Mouse (Mus musculus): ENCODE results near the gene 2310039H08Rik. TPM values are rescaled to one million over a fixed set of nuclear protein-coding genes. Genes with fewer than 3 reads are reported as not detected.
"Not testable (repeated sequence)": the region's sequence is repeated elsewhere in the genome, so short reads cannot be mapped to it uniquely, and the experiment has no call there.

Gene 2310039H08Rik
- polyA plus RNA-seq, 1 experiment from 2014 or later, result 75.6 TPM

- no peak overlapping the region for H3K4me3 ChIP-seq (replicated peaks)
- no peak overlapping the region for H3K4me2 ChIP-seq
- no peak overlapping the region for H3K9ac ChIP-seq
- H3K36me3 ChIP-seq, result peaks cover 59% of the 10 kb centered on the region
- H3K9me3 ChIP-seq (replicated peaks), result no peaks in the 10 kb centered on the region
- no peak overlapping the region for H3K27ac ChIP-seq
- H3K27me3 ChIP-seq, result no peaks in the 10 kb centered on the region
- no peak for ATAC-seq (replicated peaks; ENCODE audit: low FRiP score)
- 92% methylated on average over 6 of the region's 6 CpGs for WGBS
- no peaks in the 10 kb centered on the region for H3K4me1 ChIP-seq
These were observed 31.1 kb upstream of the 2310039H08Rik start for GRCm38 (mm10) chr17:46741305-46741704.

- Histone ChIP-seq H3K9me3 (replicated peaks) (no peaks in the 10 kb centered on the region), H3K36me3 (peaks cover 63% of the 10 kb centered on the region), H3K27me3 (no peaks in the 10 kb centered on the region), H3K4me3 (replicated peaks) (no peak overlapping the region), H3K4me1 (no peaks in the 10 kb centered on the region), H3K9ac (no peak overlapping the region), H3K27ac (no peak overlapping the region), H3K4me2 (no peak overlapping the region)
- ATAC-seq (replicated peaks; ENCODE audit: low FRiP score), result no peak
- WGBS, result 86% methylated on average over 9 of the region's 9 CpGs
These were observed 29.4 kb upstream of the 2310039H08Rik start for GRCm38 (mm10) chr17:46742986-46743385.

GRCm38 (mm10) chr17:46745506-46745905, 26.9 kb upstream of the 2310039H08Rik start:
- Histone ChIP-seq H3K4me1 (peaks cover 4% of the 10 kb centered on the region), H3K4me2 (no peak overlapping the region), H3K27me3 (no peaks in the 10 kb centered on the region), H3K4me3 (replicated peaks) (no peak overlapping the region), H3K9ac (no peak overlapping the region), H3K27ac (no peak overlapping the region), H3K9me3 (replicated peaks) (no peaks in the 10 kb centered on the region), H3K36me3 (peaks cover 66% of the 10 kb centered on the region)
- WGBS, result 95% methylated on average over 2 of the region's 2 CpGs
- ATAC-seq (replicated peaks; ENCODE audit: low FRiP score), result no peak

GRCm38 (mm10) chr17:46747234-46747633, 25.2 kb upstream of the 2310039H08Rik start:
- Histone ChIP-seq H3K27ac (no peak overlapping the region), H3K4me2 (no peak overlapping the region), H3K4me3 (replicated peaks) (no peak overlapping the region), H3K9ac (no peak overlapping the region), H3K4me1 (peaks cover 14% of the 10 kb centered on the region), H3K9me3 (replicated peaks) (no peaks in the 10 kb centered on the region), H3K27me3 (no peaks in the 10 kb centered on the region), H3K36me3 (peaks cover 56% of the 10 kb centered on the region)
- ATAC-seq (replicated peaks; ENCODE audit: low FRiP score), result no peak
- 87% methylated on average over 8 of the region's 8 CpGs for WGBS

- H3K9ac ChIP-seq, result no peak overlapping the region
- no peaks in the 10 kb centered on the region for H3K27me3 ChIP-seq
- no peaks in the 10 kb centered on the region for H3K9me3 ChIP-seq (replicated peaks)
- H3K4me3 ChIP-seq (replicated peaks), result no peak overlapping the region
- no peak for ATAC-seq (replicated peaks; ENCODE audit: low FRiP score)
- H3K27ac ChIP-seq, result no peak overlapping the region
- WGBS, result 98% methylated on average over 2 of the region's 2 CpGs
- H3K36me3 ChIP-seq, result peaks cover 50% of the 10 kb centered on the region
- peaks cover 19% of the 10 kb centered on the region for H3K4me1 ChIP-seq
- H3K4me2 ChIP-seq, result no peak overlapping the region
These were observed 24.6 kb upstream of the 2310039H08Rik start for GRCm38 (mm10) chr17:46747806-46748205.

GRCm38 (mm10) chr17:46749282-46749681, 23.2 kb upstream of the 2310039H08Rik start:
- H3K4me1 ChIP-seq, result peaks cover 19% of the 10 kb centered on the region
- WGBS, result 87% methylated on average over 5 of the region's 5 CpGs
- no peaks in the 10 kb centered on the region for H3K27me3 ChIP-seq
- H3K4me2 ChIP-seq, result no peak overlapping the region
- H3K9ac ChIP-seq, result no peak overlapping the region
- H3K36me3 ChIP-seq, result peaks cover 35% of the 10 kb centered on the region
- H3K9me3 ChIP-seq (replicated peaks), result no peaks in the 10 kb centered on the region
- no peak for ATAC-seq (replicated peaks; ENCODE audit: low FRiP score)
- H3K27ac ChIP-seq, result no peak overlapping the region
- H3K4me3 ChIP-seq (replicated peaks), result no peak overlapping the region

GRCm38 (mm10) chr17:46750580-46750979, 21.9 kb upstream of the 2310039H08Rik start:
- H3K27ac ChIP-seq, result peak overlapping the region; percentile 95; the same call in 1 of the 2 replicates
- peaks cover 19% of the 10 kb centered on the region for H3K4me1 ChIP-seq
- H3K4me2 ChIP-seq, result peak overlapping the region; percentile 80
- ATAC-seq (replicated peaks; ENCODE audit: low FRiP score), result no peak
- 86% methylated on average over 4 of the region's 4 CpGs for WGBS
- H3K36me3 ChIP-seq, result peaks cover 25% of the 10 kb centered on the region
- H3K9me3 ChIP-seq (replicated peaks), result no peaks in the 10 kb centered on the region
- H3K27me3 ChIP-seq, result no peaks in the 10 kb centered on the region
- peak overlapping the region; percentile 94 for H3K4me3 ChIP-seq (replicated peaks)
- peak overlapping the region; percentile 69; the same call in 1 of the 2 replicates for H3K9ac ChIP-seq

GRCm38 (mm10) chr17:46751056-46751793, 21.2 kb upstream of the 2310039H08Rik start:
- peaks cover 19% of the 10 kb centered on the region for H3K4me1 ChIP-seq
- peak overlapping the region; percentile 94 for H3K4me3 ChIP-seq (replicated peaks)
- H3K27me3 ChIP-seq, result no peaks in the 10 kb centered on the region
- peak overlapping the region; percentile 69 for H3K9ac ChIP-seq
- ATAC-seq (replicated peaks; ENCODE audit: low FRiP score), result no peak
- no peaks in the 10 kb centered on the region for H3K9me3 ChIP-seq (replicated peaks)
- peak overlapping the region; percentile 95 for H3K27ac ChIP-seq
- 18% methylated on average over 16 of the region's 16 CpGs for WGBS
- H3K4me2 ChIP-seq, result peak overlapping the region; percentile 80
- peaks cover 18% of the 10 kb centered on the region for H3K36me3 ChIP-seq

GRCm38 (mm10) chr17:46751794-46752556, 20.5 kb upstream of the 2310039H08Rik start, which contains the start of gene Cnpy3:
TSS of gene Cnpy3 (minus strand) at chr17:46752214.
- H3K4me2 ChIP-seq, result peak within 1 kb of the TSS; percentile 80
- peak within 1 kb of the TSS; percentile 94 for H3K4me3 ChIP-seq (replicated peaks)
- H3K27ac ChIP-seq, result peak within 1 kb of the TSS; percentile 95
- peaks cover 19% of the 10 kb centered on the region for H3K4me1 ChIP-seq
- H3K9ac ChIP-seq, result peak within 1 kb of the TSS; percentile 69
- H3K27me3 ChIP-seq, result no peaks in the 10 kb centered on the region
- peak; percentile 99 for ATAC-seq (replicated peaks; ENCODE audit: low FRiP score)
- peaks cover 11% of the 10 kb centered on the region for H3K36me3 ChIP-seq
- under 1% methylated on average over 58 of the region's 58 CpGs for WGBS
- H3K9me3 ChIP-seq (replicated peaks), result no peaks in the 10 kb centered on the region

GRCm38 (mm10) chr17:46758753-46759152, 13.7 kb upstream of the 2310039H08Rik start:
- no peak overlapping the region for H3K27ac ChIP-seq
- H3K4me1 ChIP-seq, result no peaks in the 10 kb centered on the region
- no peak overlapping the region for H3K4me2 ChIP-seq
- no peak overlapping the region for H3K9ac ChIP-seq
- 82% methylated on average over 12 of the region's 12 CpGs for WGBS
- H3K4me3 ChIP-seq (replicated peaks), result no peak overlapping the region
- H3K27me3 ChIP-seq, result no peaks in the 10 kb centered on the region
- H3K36me3 ChIP-seq, result no peaks in the 10 kb centered on the region
- no peaks in the 10 kb centered on the region for H3K9me3 ChIP-seq (replicated peaks)
- ATAC-seq (replicated peaks; ENCODE audit: low FRiP score), result no peak

GRCm38 (mm10) chr17:46763544-46763943, 8.9 kb upstream of the 2310039H08Rik start, which contains the start of gene Ptcra:
TSS of gene Ptcra (minus strand) at chr17:46763712.
- H3K27ac ChIP-seq, result no peak within 1 kb of the TSS
- no peak within 1 kb of the TSS for H3K9ac ChIP-seq
- 74% methylated on average over 2 of the region's 2 CpGs for WGBS
- no peaks in the 10 kb centered on the region for H3K9me3 ChIP-seq (replicated peaks)
- no peak within 1 kb of the TSS for H3K4me2 ChIP-seq
- no peak for ATAC-seq (replicated peaks; ENCODE audit: low FRiP score)
- H3K4me1 ChIP-seq, result peaks cover 5% of the 10 kb centered on the region; the same call in 1 of the 2 replicates
- no peaks in the 10 kb centered on the region for H3K27me3 ChIP-seq
- no peaks in the 10 kb centered on the region for H3K36me3 ChIP-seq
- H3K4me3 ChIP-seq (replicated peaks), result no peak within 1 kb of the TSS

- H3K4me1 ChIP-seq; H3K4me2 ChIP-seq; H3K36me3 ChIP-seq; H3K4me3 ChIP-seq (replicated peaks); H3K27ac ChIP-seq; ATAC-seq (replicated peaks; ENCODE audit: low FRiP score); H3K9me3 ChIP-seq (replicated peaks); H3K27me3 ChIP-seq; H3K9ac ChIP-seq: not testable (repeated sequence)
- WGBS, result 71% methylated on average over 9 of the region's 9 CpGs
These were observed 7.5 kb upstream of the 2310039H08Rik start for GRCm38 (mm10) chr17:46764916-46765315.

Measured in kidney, embryonic 15.5 days (tissue).